8 mouse cellular contexts compared by ENCODE assay signal in genomic region chr2:27740091-27740608, GRCm38 (mm10).
DNase-seq lines count a peak whose midpoint lies in the region; ATAC-seq lines count a peak whose summit lies in the region.

No protein-coding gene starts in this region.

- peaks cover 22% of the 10 kb centered on the region; the same call in 1 of the 2 replicates for H3K36me3 ChIP-seq in hindbrain, embryonic 12.5 days

- no peaks in the 10 kb centered on the region for H3K9me3 ChIP-seq in hindbrain, embryonic 12.5 days (replicated peaks)

- peak; percentile 91 for DNase-seq in Muller cell, postnatal 12 days (ENCODE audit: inconsistent ontology term)
- DNase-seq in cerebellum, postnatal 25 days, result peak; percentile 56 to 59
- DNase-seq in frontal cortex, postnatal 14 days (ENCODE audit: low spot score in 2 of 2), result peak; percentile 73 to 78
- DNase-seq in layer of hippocampus, postnatal 25 days (ENCODE audit: extremely low spot score in 1 of 2, low spot score in 1 of 2), result peak; percentile 65 to 71
- peak; percentile 89 for DNase-seq in lung, postnatal 10 days
- DNase-seq in ovary, postnatal 14 days (ENCODE audit: low spot score), result peak; percentile 61
- DNase-seq in thymus, postnatal 10 days (ENCODE audit: low spot score in 2 of 2), result peak; percentile 53 to 66

- ATAC-seq in hindbrain, embryonic 12.5 days (ENCODE audit: low FRiP score), result peak; percentile 82

- H3K4me3 ChIP-seq in hindbrain, embryonic 12.5 days, result 0 out of 2 replicates have a peak overlapping the region, but pooled peaks have one; percentile 4

- H3K27me3 ChIP-seq in hindbrain, embryonic 12.5 days, result no peaks in the 10 kb centered on the region

- peaks cover 35% of the 10 kb centered on the region for H3K4me1 ChIP-seq in hindbrain, embryonic 12.5 days

- H3K9ac ChIP-seq in hindbrain, embryonic 12.5 days, result peak overlapping the region; percentile 42

- H3K27ac ChIP-seq in hindbrain, embryonic 12.5 days, result peak overlapping the region; percentile 72; the same call in 1 of the 2 replicates

- H3K4me2 ChIP-seq in hindbrain, embryonic 12.5 days (replicated peaks), result peak overlapping the region; percentile 40

- 2% methylated on average over 16 of the region's 16 CpGs for WGBS in hindbrain, embryonic 12.5 days

Comparison
In these comparisons a context has a peak if more than half of its experiments do, and no peak if none do; other contexts are left out.
1. Peak in every context shown above with its lines: DNase-seq, ATAC-seq, H3K4me3 ChIP-seq and H3K27ac ChIP-seq.